Mouse (Mus musculus): ENCODE results near the gene Babam2.

Babam2 gene

DNA sequence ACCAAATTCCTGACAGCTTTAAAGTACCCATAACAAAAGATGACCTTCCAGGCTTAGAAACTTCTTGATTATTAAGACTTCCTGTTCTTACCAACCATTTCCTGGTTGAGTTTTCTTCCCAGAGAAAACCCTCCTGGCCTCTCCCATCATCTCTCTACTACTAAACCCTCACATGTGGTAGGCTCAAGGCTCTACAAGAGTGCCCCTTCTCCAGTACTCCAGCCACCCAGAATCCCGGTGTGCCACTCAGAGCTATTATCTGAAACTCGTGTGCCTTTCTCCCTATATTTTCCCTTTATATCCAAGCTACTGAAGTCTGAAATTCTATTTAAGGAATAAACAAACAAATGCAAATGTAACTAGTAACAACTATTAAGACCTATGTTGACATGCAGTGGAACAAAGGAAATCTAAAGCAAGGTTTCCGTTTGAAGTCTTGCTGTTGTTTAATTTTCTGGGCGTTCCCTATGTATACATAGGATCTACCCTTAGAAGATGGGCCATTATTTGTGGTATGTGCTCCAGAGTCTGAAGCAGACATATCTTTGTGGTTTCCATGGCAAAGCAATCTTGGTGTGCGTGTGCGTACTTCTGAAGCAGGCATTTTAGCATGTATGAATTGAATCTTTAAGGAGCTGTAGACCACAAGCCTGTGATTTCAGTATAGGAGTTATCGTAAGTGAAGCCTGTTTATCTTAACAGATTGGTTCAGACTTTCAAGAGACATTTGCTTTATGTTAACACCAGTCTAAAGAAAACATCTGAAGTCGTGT is 361.2 kb downstream of the Babam2 start:
- DNase-seq = no peak

- DNase-seq = no peak
Observed at GRCm38 (mm10) chr5:32059254-32059796, 361.8 kb downstream of the Babam2 start.

DNA sequence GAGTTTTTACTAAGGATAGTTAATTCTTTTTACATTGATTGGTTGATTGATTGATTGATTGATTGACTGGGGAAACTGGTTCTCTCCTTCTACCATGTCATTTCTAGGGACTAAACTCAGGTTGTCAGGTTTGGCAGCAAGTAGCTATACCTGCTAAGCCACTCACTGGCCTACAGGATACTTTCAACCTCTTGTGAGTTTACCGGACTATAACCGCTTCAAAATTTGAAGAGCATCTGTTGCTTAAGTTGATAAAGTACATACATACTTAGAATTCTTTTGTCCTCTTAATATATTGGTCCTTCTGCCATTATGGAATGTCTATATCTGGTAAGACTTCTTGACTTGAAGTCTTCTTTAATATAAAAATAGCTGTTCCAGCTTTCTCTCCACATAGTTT is 363.0 kb downstream of the Babam2 start:
- no peak for DNase-seq

- DNase-seq = no peak
Observed at GRCm38 (mm10) chr5:32061854-32062253, 364.4 kb downstream of the Babam2 start.

GRCm38 (mm10) chr5:32064341-32065105 is 367.0 kb downstream of the Babam2 start:
- peak; percentile 15 for DNase-seq

DNA sequence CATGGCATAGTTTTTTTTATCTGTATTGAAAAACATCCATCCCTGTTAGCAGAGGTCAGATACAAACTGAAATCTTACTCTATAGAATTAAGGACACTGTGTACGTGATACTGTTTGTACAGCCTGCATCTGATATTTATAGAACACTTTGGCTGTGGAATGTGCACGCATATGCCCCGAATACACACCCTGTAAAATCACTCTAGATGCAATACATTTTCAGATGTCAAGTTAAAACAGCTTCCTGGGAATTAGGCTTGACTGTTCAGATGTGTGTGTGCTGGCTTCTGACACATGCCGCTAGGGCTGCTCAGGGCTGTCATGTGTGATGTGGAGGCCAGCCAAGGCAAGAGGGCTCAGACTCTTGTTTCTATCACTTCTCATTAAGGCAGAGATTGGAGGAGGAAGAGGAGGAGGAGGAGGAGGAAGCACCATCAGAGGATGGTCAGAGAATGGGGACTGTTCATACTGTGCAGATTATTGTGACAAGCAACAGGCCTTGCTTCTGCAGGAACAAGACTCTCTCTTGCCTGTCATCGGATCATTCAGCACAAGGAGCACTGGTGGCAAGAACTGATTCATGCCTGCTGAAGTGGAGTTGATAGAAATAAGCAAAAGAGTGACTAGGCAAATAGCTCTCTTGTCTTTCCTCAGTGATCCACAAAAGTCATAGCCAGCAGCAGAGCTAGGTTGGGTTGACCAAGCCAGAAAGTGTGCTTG is 368.7 kb downstream of the Babam2 start:
- no peak for DNase-seq

DNA sequence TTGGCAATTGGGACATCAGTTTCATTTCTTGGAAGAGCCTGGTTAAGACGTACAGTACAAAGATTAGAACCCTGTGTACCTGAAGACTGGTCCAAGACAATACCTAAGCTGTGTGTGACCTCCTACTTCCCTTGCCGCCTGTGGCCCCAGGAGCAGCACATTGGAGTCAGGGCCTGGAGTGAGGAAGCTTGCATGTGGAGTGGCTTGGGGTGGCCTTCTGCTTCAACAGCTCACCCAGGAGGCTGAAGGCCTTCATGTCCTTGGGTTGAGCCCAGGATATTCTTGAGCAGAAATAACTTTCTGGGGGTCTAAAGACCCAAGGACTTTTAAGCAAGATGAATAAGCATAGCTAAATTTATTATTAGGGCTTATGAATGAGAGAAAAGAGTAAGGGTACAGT is 369.4 kb downstream of the Babam2 start:
- DNase-seq = no peak

- DNase-seq = no peak
Observed at GRCm38 (mm10) chr5:32068616-32069015, 371.1 kb downstream of the Babam2 start.

GRCm38 (mm10) chr5:32069096-32069495 is 371.6 kb downstream of the Babam2 start:
- DNase-seq = no peak

DNA sequence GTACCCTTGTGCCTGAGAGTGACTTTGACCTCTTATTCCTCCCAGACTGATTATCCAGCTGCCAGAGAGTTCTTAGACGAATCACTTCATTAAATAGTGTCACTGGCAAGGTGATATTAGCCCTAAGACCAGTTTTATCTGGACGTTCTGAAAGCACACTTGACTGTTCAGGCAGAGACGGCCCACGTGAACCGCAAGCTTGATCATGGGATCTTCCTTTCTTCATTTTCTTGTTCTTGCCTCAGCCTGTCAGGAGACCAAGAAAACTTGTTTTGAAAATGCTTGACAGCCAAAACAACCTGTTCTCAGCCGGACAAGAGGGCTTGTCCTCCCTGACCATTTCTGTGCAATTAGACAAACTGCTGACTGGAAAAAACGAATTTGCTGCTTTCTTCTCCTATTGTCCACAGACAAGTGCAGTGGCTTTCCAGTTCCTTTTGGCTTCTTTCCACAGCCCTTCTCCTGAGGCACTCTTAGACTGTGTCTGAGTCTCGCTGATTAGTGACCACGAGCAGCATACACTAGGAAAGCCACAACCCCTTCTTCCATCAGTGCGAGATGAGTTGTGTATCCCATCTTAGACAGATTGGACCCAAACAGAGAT is 372.2 kb downstream of the Babam2 start:
- DNase-seq = no peak

GRCm38 (mm10) chr5:32070781-32071180 is 373.3 kb downstream of the Babam2 start:
- DNase-seq = no peak

GRCm38 (mm10) chr5:32071314-32071713 is 373.8 kb downstream of the Babam2 start:
- no peak for DNase-seq

DNA sequence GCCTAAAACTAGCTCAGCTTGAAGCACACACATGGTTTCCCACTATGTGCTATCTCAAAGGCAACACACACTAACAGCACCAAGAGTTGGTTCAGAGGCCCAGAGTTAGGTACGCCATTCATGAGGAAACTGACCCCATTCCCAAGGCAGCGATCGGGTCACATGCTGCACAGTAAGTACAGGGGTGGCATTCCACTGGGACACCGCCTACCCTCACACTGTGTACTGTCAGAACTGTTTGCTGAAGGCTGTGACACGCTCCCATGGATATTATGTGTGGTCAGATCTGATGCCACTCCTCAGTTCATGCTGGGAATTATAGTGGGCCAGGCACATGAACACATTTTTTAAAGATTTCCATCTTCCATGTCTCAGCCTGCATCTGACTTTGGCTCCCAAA is 374.3 kb downstream of the Babam2 start:
- DNase-seq = no peak

DNA sequence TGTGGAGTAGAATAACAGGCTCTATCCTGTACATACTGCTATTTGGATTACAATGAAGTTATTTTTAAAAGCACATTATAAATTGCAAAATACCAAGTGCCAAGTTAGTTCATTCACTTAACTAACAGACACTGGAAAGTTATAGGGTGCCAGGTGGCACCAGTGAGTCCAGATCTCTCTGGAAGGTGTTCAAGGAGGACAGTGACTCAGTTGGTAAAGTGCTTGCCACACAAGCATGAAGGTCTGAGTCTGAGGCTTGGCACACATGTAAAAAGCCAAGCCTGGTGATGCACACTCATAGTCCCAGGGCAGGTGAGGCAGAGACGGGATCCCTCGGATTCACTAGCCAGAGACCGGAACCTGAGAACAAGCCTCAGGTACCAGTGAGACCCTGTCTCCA is 375.4 kb downstream of the Babam2 start:
- no peak for DNase-seq

GRCm38 (mm10) chr5:32074053-32074452 is 376.6 kb downstream of the Babam2 start:
- DNase-seq = no peak

DNA sequence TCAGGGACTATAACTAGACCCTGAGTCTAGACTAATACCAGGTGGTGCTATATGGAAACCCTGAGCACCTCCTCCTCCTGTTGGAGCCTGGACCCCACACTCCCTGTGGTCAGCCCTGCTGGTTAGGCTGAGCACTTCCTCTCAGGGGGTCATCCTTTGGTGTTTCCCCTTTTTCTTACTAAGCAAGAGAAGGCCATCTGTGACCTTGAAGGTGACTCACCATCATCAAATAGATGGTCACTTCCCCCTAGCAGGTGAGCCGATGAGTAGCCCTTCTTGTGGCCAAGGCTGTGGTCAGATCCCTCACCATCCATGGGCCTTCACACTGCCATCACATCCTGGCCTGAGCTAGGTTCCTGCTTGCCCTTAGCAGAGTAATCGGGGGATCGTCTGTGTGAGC is 379.7 kb downstream of the Babam2 start:
- DNase-seq = no peak

DNA sequence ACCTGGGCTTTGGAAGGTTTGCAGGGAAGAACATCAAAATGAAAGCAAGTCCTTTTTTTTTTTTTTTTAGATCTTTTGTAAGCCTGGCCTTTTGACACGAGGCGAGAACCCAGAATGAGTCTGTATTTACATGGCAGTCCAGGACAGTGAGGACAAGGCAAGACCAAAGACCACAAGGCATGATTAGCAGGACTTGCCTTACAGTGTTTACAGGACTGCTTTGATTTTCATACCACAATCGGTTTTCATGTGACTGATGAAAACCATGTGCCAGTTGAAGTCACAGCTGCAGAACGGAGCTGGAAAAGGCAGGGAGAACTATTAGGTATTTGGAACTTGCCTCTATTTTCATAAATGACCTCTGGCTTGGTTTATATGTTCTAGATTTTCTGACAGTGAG is 381.5 kb downstream of the Babam2 start:
- no peak for DNase-seq

DNA sequence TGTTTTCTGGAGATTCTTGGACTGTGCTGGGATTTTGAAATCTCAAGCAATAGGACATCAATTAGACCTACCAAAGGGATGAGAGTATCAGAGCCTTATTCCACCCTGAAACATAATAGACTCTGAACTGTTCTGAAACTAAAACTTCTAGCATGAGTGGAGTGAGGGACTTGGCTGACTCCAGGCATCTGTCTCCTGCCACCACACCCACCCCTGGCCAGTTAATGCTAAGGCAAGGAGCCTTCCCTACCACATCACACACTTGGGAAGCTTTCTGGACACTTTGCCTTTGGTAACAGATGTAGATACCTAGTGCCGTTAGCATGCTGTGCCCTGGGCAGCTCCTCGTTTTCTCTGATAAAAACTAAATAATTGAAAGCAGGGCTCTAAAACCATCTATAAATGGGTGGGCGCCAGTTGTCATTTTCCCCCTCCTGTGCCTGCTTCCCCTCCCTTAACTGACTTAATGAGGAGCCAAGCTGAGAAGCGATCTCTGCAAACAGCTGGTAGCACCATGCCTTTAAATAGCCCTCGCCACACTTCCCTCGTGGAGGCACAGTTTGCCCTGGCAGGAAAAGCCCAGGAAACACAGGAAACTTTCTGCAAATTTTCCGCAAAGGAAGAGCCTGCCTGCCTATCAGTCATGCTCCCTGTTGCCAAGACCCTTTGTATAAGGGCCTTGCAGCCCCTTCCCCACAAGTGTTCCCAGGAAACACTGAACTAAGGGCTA is 383.2 kb downstream of the Babam2 start:
- DNase-seq = no peak

DNA sequence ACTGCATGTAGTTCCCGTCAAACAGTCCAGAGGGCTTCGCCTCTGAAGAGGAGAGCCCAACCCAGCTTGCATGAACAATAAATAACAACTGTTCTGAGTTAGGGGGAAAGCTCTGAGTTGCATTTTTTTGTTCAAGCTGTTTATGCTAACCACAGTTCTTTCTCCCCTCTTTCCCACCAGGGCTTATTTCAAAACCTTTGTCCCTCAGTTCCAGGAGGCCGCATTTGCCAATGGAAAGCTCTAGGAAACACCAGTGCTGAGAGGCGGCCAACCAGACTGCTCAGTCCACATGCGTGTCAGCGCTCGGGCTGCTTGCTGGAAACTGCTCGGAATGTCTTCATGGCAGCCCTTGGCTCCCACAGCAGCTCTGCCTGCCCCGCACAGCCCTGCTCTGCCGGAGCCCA is 386.9 kb downstream of the Babam2 start:
- DNase-seq = peak; percentile 56

DNA sequence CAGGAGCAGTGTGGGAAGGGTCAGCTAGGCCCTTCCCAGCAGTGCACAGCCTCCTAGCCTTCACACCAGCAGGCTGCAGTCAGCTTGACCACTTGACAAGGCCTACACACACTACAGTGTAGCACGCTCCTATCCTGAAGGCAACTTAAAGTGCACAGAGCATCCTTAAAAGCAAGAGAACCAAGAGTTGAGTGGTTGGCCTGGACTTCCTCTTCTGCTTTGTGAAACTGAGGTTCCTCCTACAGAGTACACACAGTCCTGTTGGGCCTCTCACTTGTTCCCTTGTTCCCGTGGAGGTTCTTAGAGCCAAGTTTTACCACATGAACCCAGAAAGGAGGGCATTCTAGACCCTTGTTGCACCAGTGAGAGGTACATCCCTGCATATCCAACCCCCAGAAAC is 388.1 kb downstream of the Babam2 start:
- DNase-seq = no peak

DNA sequence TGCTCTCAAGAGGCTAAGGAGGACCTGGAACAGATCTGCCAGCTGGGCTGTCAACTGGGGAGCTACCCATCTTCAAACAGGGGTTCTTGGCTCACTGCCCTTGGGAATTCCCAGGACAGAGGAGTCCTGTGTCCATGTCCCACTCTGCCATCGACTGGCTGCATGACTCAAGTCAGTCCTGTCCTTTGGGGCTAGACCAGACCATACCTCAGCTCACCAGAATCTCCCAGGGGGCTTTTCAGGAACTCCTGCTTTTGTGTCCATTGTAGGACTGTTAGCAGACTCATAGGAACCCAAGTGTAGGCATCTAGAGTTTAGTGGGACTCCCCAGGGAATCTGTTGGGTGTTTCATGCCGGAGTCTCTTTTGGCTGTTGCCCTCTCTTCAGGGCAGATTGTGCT is 388.5 kb downstream of the Babam2 start:
- no peak for DNase-seq

GRCm38 (mm10) chr5:32086526-32087090 is 389.1 kb downstream of the Babam2 start:
- no peak for DNase-seq
